Mouse (Mus musculus) liver, embryonic 11.5 days (tissue): Measurements from ENCODE around the gene Fgd1. TPM values are rescaled to one million over a fixed set of nuclear protein-coding genes. Genes with fewer than 3 reads are reported as not detected.
A peak's percentile ranks its signal among the peaks of the same experiment; 100 is the strongest.

Experiments used
- ATAC-seq: fragments of 200-750 bp; cut with Nextera tagmentation; replicated peaks from 2 replicates; pipeline ENCODE4 v1.8.0; 2017; ENCODE audit warnings: moderate number of reproducible peaks, mild to moderate bottlenecking, moderate TSS enrichment, moderate library complexity; ENCODE audit not compliant: low FRiP score
- DNase-seq: peaks from one replicate; pipeline ENCODE4 v3.0.0-alpha.2; 2017; ENCODE audit warnings: low spot score
- H3K27ac ChIP-seq: fragments of 300-500 bp; sonication (generic); 2 replicates; pipeline ENCODE4 v1.5.1; 2014; ENCODE audit warnings: mild to moderate bottlenecking, low read depth, low read length, control low read depth
- H3K27me3 ChIP-seq: fragments of 300-500 bp; sonication (generic); replicated peaks from 2 replicates; pipeline ENCODE4 v1.6.1; 2014; ENCODE audit warnings: low read length, mixed read lengths; ENCODE audit not compliant: control insufficient read depth, insufficient read depth
- H3K36me3 ChIP-seq: fragments of 300-500 bp; sonication (generic); 2 replicates; pipeline ENCODE4 v1.6.1; 2014; ENCODE audit warnings: mild to moderate bottlenecking, low read length, moderate library complexity, mixed read lengths; ENCODE audit not compliant: control insufficient read depth, insufficient read depth
- H3K4me1 ChIP-seq: fragments of 300-500 bp; sonication (generic); replicated peaks from 2 replicates; pipeline ENCODE4 v1.6.1; 2014; ENCODE audit warnings: low read length, mixed read lengths; ENCODE audit not compliant: control insufficient read depth, insufficient read depth
- H3K4me2 ChIP-seq: fragments of 300-500 bp; sonication (generic); 2 replicates; pipeline ENCODE4 v1.6.1; 2014; ENCODE audit warnings: mild to moderate bottlenecking, control low read depth, moderate library complexity
- H3K4me3 ChIP-seq: fragments of 300-500 bp; sonication (generic); 2 replicates; pipeline ENCODE4 v1.5.1; 2014; ENCODE audit warnings: low read depth, low read length, control low read depth
- H3K9ac ChIP-seq: fragments of 300-500 bp; sonication (generic); 2 replicates; pipeline ENCODE4 v1.6.1; 2014; ENCODE audit warnings: low read depth, low read length, control low read depth
- H3K9me3 ChIP-seq: fragments of 300-500 bp; sonication (generic); 2 replicates; pipeline ENCODE4 v1.6.1; 2016; ENCODE audit warnings: low read length, inconsistent platforms, mixed read lengths; ENCODE audit not compliant: control insufficient read depth
- WGBS: fragments of 180-500 bp; shearing (Covaris S2); extraction: QIAGEN DNeasy Blood & Tissue Kit; methylation state at CpG from one replicate; pipeline ENCODE4 v1.1.7; 2014; 5-methylcytosine and 5-hydroxymethylcytosine counted together
- polyA plus RNA-seq: library from polyadenylated mRNA; unstranded; fragments of >200 nt; fragmentation: Nextera tagmentation; extraction: Ambion mirVana; gene quantifications from 2 replicates; pipeline ENCODE4 v1.2.1, GENCODE M21; 2014

Gene Fgd1
- polyA plus RNA-seq, 1 experiment from 2014 or later, result 4.1 TPM

DNA sequence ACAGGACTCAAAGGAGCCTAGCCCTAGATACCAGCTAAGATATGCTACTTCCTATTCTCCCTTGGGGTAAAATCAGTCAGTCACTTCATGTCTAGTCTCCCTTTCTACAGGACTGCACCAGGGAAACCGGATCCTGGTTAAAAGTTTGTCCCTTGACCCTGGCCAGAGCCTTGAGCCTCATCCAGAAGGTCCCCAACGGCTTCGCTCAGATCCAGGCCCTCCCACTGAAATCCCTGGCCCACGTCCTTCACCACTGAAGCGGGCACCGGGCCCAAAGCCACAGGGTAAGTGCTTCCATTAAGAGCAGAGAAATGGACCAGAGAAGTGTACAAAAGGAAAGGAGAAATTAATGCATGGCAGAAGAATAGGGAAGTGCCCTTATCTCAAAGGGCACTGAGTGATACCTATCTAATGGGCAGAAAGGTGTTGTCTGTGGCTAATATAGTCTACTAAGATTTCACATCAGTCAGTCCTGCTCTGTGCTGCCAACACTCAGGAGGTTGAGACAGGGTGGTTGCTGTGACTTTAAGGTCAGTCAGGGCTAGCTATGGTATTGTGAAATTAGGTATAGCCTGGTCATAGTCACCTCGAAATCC lies 20.2 kb downstream of the Fgd1 start:
- H3K27me3 ChIP-seq, result no peaks in the 10 kb centered on the region; the same call in 1 of the 2 replicates
- no peak overlapping the region for H3K4me3 ChIP-seq
- H3K4me2 ChIP-seq, result no peak overlapping the region
- 83% methylated on average over 7 of the region's 7 CpGs for WGBS
- no peak overlapping the region for H3K27ac ChIP-seq
- no peaks in the 10 kb centered on the region; the same call in 1 of the 2 replicates for H3K36me3 ChIP-seq
- no peaks in the 10 kb centered on the region for H3K4me1 ChIP-seq
- no peaks in the 10 kb centered on the region for H3K9me3 ChIP-seq
- no peak overlapping the region for H3K9ac ChIP-seq
- DNase-seq (no peak), ATAC-seq (no peak)

DNA sequence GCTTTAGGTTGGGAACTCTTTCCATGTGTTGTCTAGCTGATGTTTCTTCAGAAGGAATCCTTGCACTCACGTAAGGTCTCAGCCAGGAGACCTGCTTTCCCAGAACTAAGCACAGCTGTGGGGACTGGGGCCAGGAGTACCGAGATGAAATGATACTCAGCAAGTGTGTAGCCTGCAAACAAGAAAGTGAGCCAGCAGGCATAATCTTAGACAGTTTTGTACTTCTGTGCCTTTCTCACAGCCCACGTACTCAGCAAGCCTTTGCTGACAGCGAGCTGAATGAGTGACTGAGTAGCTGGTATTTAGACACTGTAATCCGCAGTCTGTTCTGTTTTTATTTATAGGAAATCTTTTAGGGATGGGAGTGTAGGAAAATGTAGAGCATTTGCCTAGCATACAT lies 21.9 kb downstream of the Fgd1 start:
- DNase-seq, result no peak

DNA sequence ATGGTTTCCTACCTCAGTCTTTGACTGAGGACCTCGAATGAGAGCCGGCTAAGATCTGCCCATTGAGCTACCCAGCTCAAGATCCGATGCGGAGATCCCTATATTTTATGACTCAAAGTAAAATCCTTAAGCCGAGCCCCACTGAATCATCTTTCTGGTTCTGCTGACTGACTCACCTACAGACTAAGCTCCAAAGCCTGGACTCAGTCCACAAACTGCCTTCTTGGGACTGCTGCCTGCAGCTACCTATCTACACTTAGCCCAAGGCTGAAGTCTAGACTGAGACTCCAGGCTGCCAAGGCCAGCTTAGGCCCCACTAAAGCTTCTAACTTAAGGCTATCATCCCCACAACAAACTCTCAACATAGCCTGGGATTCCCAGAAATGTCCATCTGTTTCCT lies 30.1 kb downstream of the Fgd1 start:
- Histone ChIP-seq H3K27me3 (no peaks in the 10 kb centered on the region; the same call in 1 of the 2 replicates), H3K9ac (no peak overlapping the region), H3K4me1 (no peaks in the 10 kb centered on the region), H3K9me3 (no peaks in the 10 kb centered on the region), H3K27ac (no peak overlapping the region), H3K4me2 (no peak overlapping the region), H3K36me3 (no peaks in the 10 kb centered on the region), H3K4me3 (no peak overlapping the region)
- ATAC-seq, result no peak
- no peak for DNase-seq
- WGBS, result 90% methylated on average over 5 of the region's 5 CpGs

More for the DNA sequence above, 21.9 kb downstream of the Fgd1 start:
- Histone ChIP-seq H3K9ac (no peak overlapping the region), H3K4me3 (no peak overlapping the region), H3K9me3 (no peaks in the 10 kb centered on the region), H3K4me1 (no peaks in the 10 kb centered on the region), H3K36me3 (no peaks in the 10 kb centered on the region; the same call in 1 of the 2 replicates), H3K27me3 (no peaks in the 10 kb centered on the region; the same call in 1 of the 2 replicates), H3K4me2 (no peak overlapping the region), H3K27ac (no peak overlapping the region)
- ATAC-seq, result no peak
- WGBS, result 86% methylated on average over 5 of the region's 5 CpGs

DNA sequence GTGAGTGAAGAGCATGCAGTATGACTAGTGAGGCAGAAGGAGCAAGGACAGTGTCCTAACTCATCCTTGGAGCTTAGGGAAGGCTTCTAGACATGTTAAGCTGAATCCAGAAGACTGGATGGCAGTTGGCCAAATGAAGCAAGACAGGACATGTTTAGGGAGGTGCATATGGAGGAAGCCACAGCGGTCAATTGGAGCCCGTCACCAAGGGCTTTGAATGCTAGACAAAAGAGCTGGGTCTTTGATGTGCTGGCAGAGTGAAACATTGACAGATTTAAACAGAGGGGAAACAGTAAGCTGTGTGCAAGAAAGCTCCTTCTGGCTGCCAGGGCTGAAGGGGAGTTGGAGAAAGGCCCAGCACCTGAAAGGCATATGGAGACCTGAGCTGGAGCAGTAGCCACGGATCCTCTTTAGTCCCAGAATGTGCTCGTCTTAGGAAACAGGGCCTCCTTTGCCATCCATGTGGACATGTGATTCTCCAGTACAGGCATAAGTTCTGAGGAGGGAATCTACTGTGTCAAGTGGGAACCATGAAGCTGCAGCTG lies 31.1 kb downstream of the Fgd1 start:
- no peaks in the 10 kb centered on the region; the same call in 1 of the 2 replicates for H3K27me3 ChIP-seq
- ATAC-seq (no peak), DNase-seq (no peak)
- H3K36me3 ChIP-seq, result no peaks in the 10 kb centered on the region
- H3K4me2 ChIP-seq, result no peak overlapping the region
- no peaks in the 10 kb centered on the region for H3K4me1 ChIP-seq
- no peak overlapping the region for H3K9ac ChIP-seq
- no peaks in the 10 kb centered on the region for H3K9me3 ChIP-seq
- H3K27ac ChIP-seq, result no peak overlapping the region
- H3K4me3 ChIP-seq, result no peak overlapping the region
- WGBS, result 90% methylated on average over 4 of the region's 4 CpGs

DNA sequence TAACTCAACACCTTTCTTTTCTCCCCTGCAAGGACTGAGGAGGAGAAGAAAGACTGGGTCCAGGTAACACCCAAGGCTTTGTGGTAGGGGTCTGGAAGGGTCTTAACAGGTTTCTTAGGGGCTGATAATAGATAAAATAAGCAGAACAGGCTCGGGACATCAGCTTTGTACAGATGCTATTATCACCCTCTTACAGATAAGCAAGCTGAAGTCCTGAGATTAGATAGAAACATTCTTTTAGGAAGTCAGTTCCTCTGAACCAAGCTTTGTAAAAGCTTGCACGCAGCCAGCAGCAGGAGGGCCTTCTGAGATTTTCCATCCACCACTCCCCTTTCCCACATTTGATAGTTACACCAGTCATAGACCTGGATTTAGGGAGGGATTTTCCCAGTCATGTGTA lies 39.6 kb downstream of the Fgd1 start:
- H3K36me3 ChIP-seq, result peaks cover 13% of the 10 kb centered on the region; the same call in 1 of the 2 replicates
- no peak overlapping the region for H3K4me3 ChIP-seq
- DNase-seq (no peak), ATAC-seq (no peak)
- H3K27me3 ChIP-seq, result peaks cover 4% of the 10 kb centered on the region; the same call in 1 of the 2 replicates
- H3K27ac ChIP-seq, result no peak overlapping the region
- H3K9ac ChIP-seq, result no peak overlapping the region
- 40% methylated on average over 2 of the region's 2 CpGs for WGBS
- no peaks in the 10 kb centered on the region for H3K9me3 ChIP-seq
- H3K4me2 ChIP-seq, result no peak overlapping the region
- no peaks in the 10 kb centered on the region for H3K4me1 ChIP-seq

DNA sequence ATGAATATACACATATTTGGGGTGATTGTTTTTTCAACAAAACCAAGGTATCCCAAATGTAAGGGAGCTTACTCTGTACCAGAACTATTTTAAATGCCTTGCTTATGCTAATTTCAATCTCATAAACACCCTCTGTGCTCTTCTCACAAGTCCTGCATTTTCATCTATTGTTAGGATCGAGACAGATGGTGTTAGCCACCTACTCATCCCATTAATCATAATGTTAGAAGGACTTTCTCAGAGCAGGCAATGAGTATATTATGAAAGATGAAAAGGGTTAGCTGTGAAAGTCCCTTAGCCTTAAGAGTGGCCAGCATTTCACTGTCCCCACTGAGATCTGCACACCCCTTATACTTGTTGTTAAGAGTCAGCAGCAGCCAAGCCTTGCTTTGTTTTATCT lies 41.5 kb downstream of the Fgd1 start:
- H3K27me3 ChIP-seq, result peaks cover 4% of the 10 kb centered on the region; the same call in 1 of the 2 replicates
- DNase-seq, result no peak
- no peak overlapping the region for H3K4me3 ChIP-seq
- no peak overlapping the region for H3K4me2 ChIP-seq
- H3K27ac ChIP-seq, result no peak overlapping the region
- WGBS, result 77% methylated on average over 1 of the region's 1 CpGs
- H3K9ac ChIP-seq, result no peak overlapping the region
- no peaks in the 10 kb centered on the region for H3K9me3 ChIP-seq
- H3K36me3 ChIP-seq, result peaks cover 13% of the 10 kb centered on the region; the same call in 1 of the 2 replicates
- no peak for ATAC-seq
- no peaks in the 10 kb centered on the region for H3K4me1 ChIP-seq

DNA sequence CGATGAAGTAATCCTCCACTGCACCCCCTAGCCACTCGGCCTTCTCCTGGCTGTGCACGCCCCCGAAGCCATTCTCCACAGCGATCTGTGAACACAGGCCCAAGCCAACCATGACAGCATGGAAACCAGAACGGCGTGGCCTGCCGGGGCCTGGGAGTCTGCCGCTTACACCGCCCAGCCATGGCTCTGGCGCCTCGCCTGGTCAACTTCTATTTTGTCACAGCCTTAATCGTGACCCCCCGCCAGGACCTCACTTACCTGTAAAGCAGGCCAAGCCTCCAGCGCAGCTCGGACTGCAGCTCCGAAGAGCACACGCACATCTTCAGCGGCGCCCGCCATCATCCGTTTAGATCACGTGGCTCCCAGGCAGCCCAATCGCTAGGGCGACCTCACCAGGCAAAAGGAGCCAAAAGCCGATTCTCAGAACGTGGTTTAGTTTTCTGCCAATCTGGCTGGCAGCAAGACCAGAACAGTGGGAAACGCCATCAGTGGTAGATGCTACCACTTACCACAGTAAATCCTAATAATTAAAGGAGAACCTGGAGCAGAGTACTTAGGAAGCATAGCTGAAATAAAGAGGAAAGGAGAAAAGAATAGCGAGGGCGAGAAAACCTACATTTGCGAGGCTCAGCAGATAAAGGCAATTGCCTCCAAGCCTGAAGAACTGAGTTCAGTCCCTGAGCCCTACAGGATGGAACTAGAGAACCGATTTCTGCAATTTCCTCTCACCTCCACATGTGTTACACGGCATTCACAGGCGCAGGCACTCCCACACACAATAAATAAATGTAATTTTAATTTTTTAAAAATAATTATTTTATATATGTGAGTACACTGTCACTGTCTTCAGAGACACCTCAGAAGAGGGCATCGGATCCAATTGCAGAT lies 50.5 kb downstream of the Fgd1 start, which contains the start of gene Tsr2:
TSS of gene Tsr2 (minus strand) at position 373 of the 888 bp plus-strand sequence.
- Histone ChIP-seq H3K4me2 (peak within 1 kb of the TSS; percentile 69), H3K4me3 (peak within 1 kb of the TSS; percentile 58), H3K27me3 (no peaks in the 10 kb centered on the region; the same call in 1 of the 2 replicates), H3K9ac (peak within 1 kb of the TSS; percentile 66), H3K9me3 (no peaks in the 10 kb centered on the region), H3K27ac (no peak within 1 kb of the TSS), H3K36me3 (no peaks in the 10 kb centered on the region), H3K4me1 (no peaks in the 10 kb centered on the region)
- peak; percentile 62 for DNase-seq
- 26% methylated on average over 35 of the region's 35 CpGs for WGBS
- peak; percentile 90 for ATAC-seq

DNA sequence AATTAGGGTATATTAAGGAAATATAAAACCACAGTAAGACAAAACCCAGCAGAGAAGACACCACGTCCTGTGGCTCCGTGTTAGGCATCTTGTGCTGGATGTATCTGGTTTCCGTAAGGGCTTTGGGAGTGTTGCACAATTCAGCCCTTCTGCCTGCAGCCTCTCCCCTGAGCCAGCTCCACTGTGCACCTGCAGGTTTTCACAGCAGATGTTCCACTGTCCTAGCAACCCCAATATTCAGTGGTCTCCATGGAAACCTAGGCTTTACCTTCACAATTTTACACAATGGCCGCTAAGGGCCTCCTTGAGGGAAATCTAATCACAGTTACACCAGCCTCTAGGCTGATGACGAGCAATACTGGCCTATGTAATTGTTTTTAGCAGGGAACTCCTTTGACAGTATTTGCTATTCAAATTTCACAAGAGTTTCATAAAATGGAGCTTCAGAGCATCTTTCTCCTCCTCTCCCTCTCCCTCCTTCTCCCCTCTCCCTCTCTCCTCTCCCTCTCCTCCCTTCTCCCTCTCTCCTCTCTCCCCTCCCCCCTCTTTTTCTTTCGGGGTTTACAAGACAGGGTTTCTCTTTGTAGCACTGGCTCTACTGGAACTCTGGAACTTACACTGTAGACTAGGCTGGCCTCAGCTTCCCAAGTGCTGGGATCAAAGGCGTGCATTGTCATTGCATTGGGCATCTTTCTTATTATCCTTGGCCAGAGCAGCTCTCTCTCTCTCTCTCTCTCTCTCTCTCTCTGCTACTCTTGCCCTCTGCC lies 61.5 kb downstream of the Fgd1 start:
- no peak overlapping the region for H3K4me3 ChIP-seq
- no peaks in the 10 kb centered on the region for H3K36me3 ChIP-seq
- H3K4me2 ChIP-seq, result no peak overlapping the region
- ATAC-seq, result no peak
- no peak overlapping the region for H3K27ac ChIP-seq
- H3K9ac ChIP-seq, result no peak overlapping the region
- H3K9me3 ChIP-seq, result no peaks in the 10 kb centered on the region
- DNase-seq, result no peak
- H3K4me1 ChIP-seq, result no peaks in the 10 kb centered on the region
- no peaks in the 10 kb centered on the region; the same call in 1 of the 2 replicates for H3K27me3 ChIP-seq
- WGBS, result 59% methylated on average over 7 of the region's 7 CpGs
